Comparison of ENCODE assay signal across 22 mouse cellular contexts in genomic region chr9:114073681-114074080, GRCm38 (mm10). TPM values are rescaled to one million over a fixed set of nuclear protein-coding genes. Genes with fewer than 3 reads are reported as not detected.
A peak's percentile ranks its signal among the peaks of the same experiment; 100 is the strongest.
DNase-seq lines count a peak whose midpoint lies in the region; ATAC-seq lines count a peak whose summit lies in the region.
"Had no signal": no experiment of that assay in that cellular context is flagged by ENCODE, and none has a peak within 500 bp of the region (broad histone marks: within the 10 kb centered on the region; RNA-seq: fewer than 3 reads in every experiment).

No protein-coding gene starts in this region.

- no peak overlapping the region for H3K27ac ChIP-seq in limb, embryonic 15.5 days
- H3K27ac ChIP-seq in limb, embryonic 10.5 days, result no peak overlapping the region
- H3K27ac ChIP-seq: embryonic facial prominence, embryonic 12.5 days; heart, adult 2 months; hindbrain, embryonic 15.5 days; kidney, embryonic 15.5 days; limb, embryonic 13.5 days; liver, embryonic 15.5 days; midbrain, embryonic 13.5 days; neural tube, embryonic 13.5 days had no signal

- H3K4me3 ChIP-seq in limb, embryonic 15.5 days, result no peak overlapping the region
- H3K4me3 ChIP-seq in limb, embryonic 10.5 days, result no peak overlapping the region
- H3K4me3 ChIP-seq: embryonic facial prominence, embryonic 12.5 days; heart, adult 2 months; hindbrain, embryonic 15.5 days; kidney, embryonic 15.5 days; limb, embryonic 13.5 days; liver, embryonic 15.5 days; midbrain, embryonic 13.5 days; neural tube, embryonic 13.5 days had no signal

- 0 out of 2 replicates have a peak, but pooled peaks have one; percentile 30 for ATAC-seq in limb, embryonic 15.5 days (ENCODE audit: insufficient number of reproducible peaks, low FRiP score, low TSS enrichment, low read depth)
- ATAC-seq: intestine, embryonic 16.5 days; midbrain, embryonic 13.5 days had no signal

- H3K4me2 ChIP-seq in limb, embryonic 15.5 days, result no peak overlapping the region
- H3K4me2 ChIP-seq: embryonic facial prominence, embryonic 12.5 days; hindbrain, embryonic 15.5 days; kidney, embryonic 15.5 days; limb, embryonic 13.5 days; liver, embryonic 15.5 days; midbrain, embryonic 13.5 days; neural tube, embryonic 13.5 days had no signal

- no peaks in the 10 kb centered on the region for H3K27me3 ChIP-seq in limb, embryonic 15.5 days
- H3K27me3 ChIP-seq in limb, embryonic 10.5 days (ENCODE audit: low read depth, poor library complexity, severe bottlenecking), result no peaks in the 10 kb centered on the region
- H3K27me3 ChIP-seq: embryonic facial prominence, embryonic 12.5 days; hindbrain, embryonic 15.5 days; kidney, embryonic 15.5 days; limb, embryonic 13.5 days; liver, embryonic 15.5 days; midbrain, embryonic 13.5 days; neural tube, embryonic 13.5 days had no signal

- H3K9ac ChIP-seq in limb, embryonic 15.5 days, result no peak overlapping the region
- H3K9ac ChIP-seq: embryonic facial prominence, embryonic 12.5 days; hindbrain, embryonic 15.5 days; kidney, embryonic 15.5 days; limb, embryonic 13.5 days; liver, embryonic 15.5 days; midbrain, embryonic 13.5 days; neural tube, embryonic 13.5 days had no signal

- DNase-seq in limb, embryonic 10.5 days (ENCODE audit: low spot score), result no peak
- DNase-seq in layer of hippocampus, adult 9-11 months, result peak; percentile 25
- DNase-seq in right cerebral cortex, adult 18-20 months, result peak; percentile 69
- DNase-seq in telencephalon, adult 2 months (ENCODE audit: low read depth, low spot score), result peak; percentile 28
- DNase-seq in kidney, adult 18-20 months, result no peak
- no peak for DNase-seq in urinary bladder, postnatal 36 days (ENCODE audit: low spot score in 2 of 2)
- no peak for DNase-seq in kidney, postnatal 25 days
- DNase-seq: adrenal gland, adult 2 months; cerebellum, adult 9-10 months; gastrocnemius, postnatal 14 days; heart, adult 2 months; heart, postnatal 36 days; thymus, adult 2 months had no signal

- H3K9me3 ChIP-seq in limb, embryonic 15.5 days, result no peaks in the 10 kb centered on the region
- no peaks in the 10 kb centered on the region for H3K9me3 ChIP-seq in limb, embryonic 10.5 days (replicated peaks)
- H3K9me3 ChIP-seq: embryonic facial prominence, embryonic 12.5 days; hindbrain, embryonic 15.5 days; kidney, embryonic 15.5 days; limb, embryonic 13.5 days; liver, embryonic 15.5 days; midbrain, embryonic 13.5 days; neural tube, embryonic 13.5 days had no signal

- H3K36me3 ChIP-seq in limb, embryonic 15.5 days, result no peaks in the 10 kb centered on the region
- no peaks in the 10 kb centered on the region for H3K36me3 ChIP-seq in limb, embryonic 10.5 days
- H3K36me3 ChIP-seq: embryonic facial prominence, embryonic 12.5 days; hindbrain, embryonic 15.5 days; kidney, embryonic 15.5 days; limb, embryonic 13.5 days; liver, embryonic 15.5 days; midbrain, embryonic 13.5 days; neural tube, embryonic 13.5 days had no signal

- WGBS in limb, embryonic 15.5 days, result 79% methylated on average over 19 of the region's 19 CpGs
- 88% methylated on average over 19 of the region's 19 CpGs for whole genome bisulfite sequencing in limb, embryonic 10.5 days

- H3K4me1 ChIP-seq in limb, embryonic 15.5 days, result no peaks in the 10 kb centered on the region
- H3K4me1 ChIP-seq in limb, embryonic 10.5 days, result no peaks in the 10 kb centered on the region
- H3K4me1 ChIP-seq: embryonic facial prominence, embryonic 12.5 days; hindbrain, embryonic 15.5 days; kidney, embryonic 15.5 days; limb, embryonic 13.5 days; liver, embryonic 15.5 days; midbrain, embryonic 13.5 days; neural tube, embryonic 13.5 days had no signal

RNA-seq across cellular contexts. Expression of gene Susd5, which starts 16.7 kb away (rescaled TPM):
- polyA plus RNA-seq in limb, embryonic 15.5 days (2015; fragmentation: Nextera tagmentation; extraction: Ambion mirVana), result 22.9 and 23.9 TPM in 2 replicates
- polyA plus RNA-seq in limb, embryonic 10.5 days (2016; fragmentation: Nextera tagmentation; extraction: Ambion mirVana), result 0.13 and 0.66 TPM in 2 replicates

RNA-seq across cellular contexts. Expression of gene Fbxl2, which starts 27.7 kb away (rescaled TPM):
- polyA plus RNA-seq in limb, embryonic 15.5 days (2015; fragmentation: Nextera tagmentation; extraction: Ambion mirVana), result 4.1 and 4.7 TPM in 2 replicates
- polyA plus RNA-seq in limb, embryonic 10.5 days (2016; fragmentation: Nextera tagmentation; extraction: Ambion mirVana), result 3.2 and 5.4 TPM in 2 replicates

Comparison
In these comparisons a context has a peak if more than half of its experiments do, and no peak if none do; other contexts are left out.
1. RNA of gene Susd5, which starts 16.7 kb away (polyA plus RNA-seq): 22.9 to 23.9 TPM in limb, embryonic 15.5 days; 0.13 to 0.66 TPM in limb, embryonic 10.5 days; every median in the first group is over 10 times any median in the second.
2. DNase-seq: peak in layer of hippocampus, adult 9-11 months (single experiment), right cerebral cortex, adult 18-20 months (single experiment) and telencephalon, adult 2 months (single experiment); none in limb, embryonic 10.5 days (single experiment), kidney, adult 18-20 months (single experiment), urinary bladder, postnatal 36 days (0 of 2) and kidney, postnatal 25 days (0 of 2).